Mouse (Mus musculus) left cerebral cortex, adult 9 months (tissue): Measurements from ENCODE around the gene Cfl2.

Experiments
- DNase-seq, 2 experiments: peaks; one replicate each; pipeline ENCODE4 v3.0.0; 2022; ENCODE audit warnings: low spot score in 2 of 2

Cfl2 gene

GRCm38 (mm10) chr12:54830574-54830973 is 32.1 kb downstream of the Cfl2 start:
- DNase-seq, result peak; percentile 37 to 86

- no peak for DNase-seq
Observed at GRCm38 (mm10) chr12:54829876-54830275, 32.8 kb downstream of the Cfl2 start.

GRCm38 (mm10) chr12:54828043-54828442 is 34.6 kb downstream of the Cfl2 start:
- no peak for DNase-seq

GRCm38 (mm10) chr12:54825202-54825601 is 37.5 kb downstream of the Cfl2 start:
- no peak for DNase-seq

GRCm38 (mm10) chr12:54822836-54823426 is 39.7 kb downstream of the Cfl2 start:
- DNase-seq, result peak; percentile 20 to 84

GRCm38 (mm10) chr12:54820684-54821161 is 42.0 kb downstream of the Cfl2 start:
- no peak for DNase-seq

- no peak for DNase-seq
Observed at GRCm38 (mm10) chr12:54819181-54819935, 43.3 kb downstream of the Cfl2 start.

- DNase-seq, result no peak
Observed at GRCm38 (mm10) chr12:54810142-54810541, 52.5 kb downstream of the Cfl2 start.
